Mouse (Mus musculus): ENCODE results near the gene Tmem121.

- TF ChIP-seq GATA1 (IDR thresholded peaks at IDR 0.05; ENCODE audit: borderline replicate concordance, low read length) (no peak), FLI1 (IDR thresholded peaks at IDR 0.05; ENCODE audit: low read length) (no peak)
These were observed 43.4 kb upstream of the Tmem121 start for GRCm38 (mm10) chr12:113142021-113142975.
